Mouse (Mus musculus) ES-Bruce4 (cell line): ENCODE data around the gene Kif11. TPM values are rescaled to one million over a fixed set of nuclear protein-coding genes. Genes with fewer than 3 reads are reported as not detected.

Experiments
- H3K27ac ChIP-seq: 2 replicates; pipeline ENCODE4 v1.5.1; 2012; ENCODE audit warnings: low read length, inconsistent platforms; ENCODE audit not compliant: insufficient read depth
- H3K27me3 ChIP-seq: 2 replicates; pipeline ENCODE4 v1.6.1; 2012; ENCODE audit warnings: mild to moderate bottlenecking, low read length, inconsistent platforms; ENCODE audit not compliant: control insufficient read depth, poor library complexity, insufficient read depth, severe bottlenecking
- H3K36me3 ChIP-seq: 2 replicates; pipeline ENCODE4 v1.6.1; 2012; ENCODE audit warnings: inconsistent platforms, mild to moderate bottlenecking, low read length, moderate library complexity; ENCODE audit not compliant: control insufficient read depth, poor library complexity, insufficient read depth, severe bottlenecking
- H3K4me1 ChIP-seq: one replicate; pipeline ENCODE4 v1.8.1; 2011; ENCODE audit warnings: low read length; ENCODE audit not compliant: control insufficient read depth, insufficient read depth
- H3K4me3 ChIP-seq: 2 replicates; pipeline ENCODE4 v1.5.1; 2011; ENCODE audit warnings: low read depth, mild to moderate bottlenecking, low read length
- H3K9ac ChIP-seq: 2 replicates; pipeline ENCODE4 v1.6.1; 2012; ENCODE audit warnings: low read depth, mild to moderate bottlenecking, inconsistent platforms; ENCODE audit not compliant: poor library complexity, severe bottlenecking
- H3K9me3 ChIP-seq: replicated peaks from 2 replicates; pipeline ENCODE4 v1.6.1; 2012; ENCODE audit warnings: mild to moderate bottlenecking, low read length, inconsistent platforms; ENCODE audit not compliant: control insufficient read depth, poor library complexity, insufficient read depth, severe bottlenecking
- CTCF ChIP-seq: IDR thresholded peaks from one replicate; pipeline ENCODE4 v1.8.1; 2011; ENCODE audit warnings: low read depth, low read length
- EP300 ChIP-seq: IDR thresholded peaks from 2 replicates; pipeline ENCODE4 v1.6.1; 2011; ENCODE audit warnings: low read depth, low read length; ENCODE audit not compliant: insufficient read depth
- POLR2A ChIP-seq: IDR thresholded peaks from one replicate; pipeline ENCODE4 v1.8.1; 2011; ENCODE audit warnings: low read length; ENCODE audit not compliant: insufficient read depth
- polyA plus RNA-seq: library from polyadenylated mRNA; stranded (reverse); fragments of >200 nt; gene quantifications from 2 replicates; pipeline ENCODE4 v1.2.4, GENCODE M21; 2011; ENCODE audit warnings: low read depth; ENCODE audit not compliant: missing spikeins, insufficient read depth, insufficient read length

Gene Kif11
- polyA plus RNA-seq, 1 experiment: 146 TPM

DNA sequence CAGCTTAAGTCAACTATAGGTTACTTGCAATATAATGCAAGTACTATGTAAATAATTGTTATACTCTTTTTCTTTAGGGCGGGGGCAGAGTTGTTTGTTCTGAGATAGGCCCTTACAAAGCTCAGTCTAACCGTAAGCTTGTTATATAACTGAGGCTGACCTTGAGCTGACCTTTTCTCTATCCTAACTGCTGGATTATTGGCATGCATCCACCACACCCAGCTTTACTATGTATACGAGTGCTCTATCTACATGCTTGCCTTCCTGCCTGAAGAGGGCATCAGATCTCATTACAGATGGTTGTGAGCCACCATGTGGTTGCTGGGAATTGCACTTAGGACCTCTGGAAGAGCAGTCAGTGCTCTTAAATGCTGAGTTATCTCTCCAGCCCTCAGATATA is 9.9 kb downstream of the Kif11 start:
- Histone ChIP-seq H3K9ac (no peak overlapping the region), H3K9me3 (no peaks in the 10 kb centered on the region; the same call in 1 of the 2 replicates), H3K36me3 (peaks cover 60% of the 10 kb centered on the region), H3K27me3 (no peaks in the 10 kb centered on the region), H3K27ac (no peak overlapping the region), H3K4me3 (no peak overlapping the region), H3K4me1 (no peaks in the 10 kb centered on the region)
- TF ChIP-seq EP300 (no peak), POLR2A (no peak), CTCF (no peak)

- peaks cover 2% of the 10 kb centered on the region for H3K4me1 ChIP-seq
- H3K27ac ChIP-seq: no peak overlapping the region
- peaks cover 4% of the 10 kb centered on the region; the same call in 1 of the 2 replicates for H3K9me3 ChIP-seq
- no peak overlapping the region for H3K4me3 ChIP-seq
- peaks cover 72% of the 10 kb centered on the region for H3K36me3 ChIP-seq
- TF ChIP-seq CTCF (no peak), POLR2A (no peak), EP300 (no peak)
- no peaks in the 10 kb centered on the region for H3K27me3 ChIP-seq
- H3K9ac ChIP-seq: no peak overlapping the region
These were observed 15.7 kb downstream of the Kif11 start for GRCm38 (mm10) chr19:37391869-37392268.

GRCm38 (mm10) chr19:37396279-37396678 is 20.1 kb downstream of the Kif11 start:
- H3K4me3 ChIP-seq: no peak overlapping the region
- H3K27ac ChIP-seq: 0 out of 2 replicates have a peak overlapping the region, but pooled peaks have one; percentile 39
- H3K9ac ChIP-seq: no peak overlapping the region
- no peaks in the 10 kb centered on the region for H3K27me3 ChIP-seq
- no peak for TF ChIP-seq EP300
- TF ChIP-seq POLR2A: no peak
- TF ChIP-seq CTCF: no peak
- peaks cover 61% of the 10 kb centered on the region for H3K36me3 ChIP-seq
- peaks cover 4% of the 10 kb centered on the region; the same call in 1 of the 2 replicates for H3K9me3 ChIP-seq
- H3K4me1 ChIP-seq: peaks cover 2% of the 10 kb centered on the region

GRCm38 (mm10) chr19:37400936-37401335 is 24.7 kb downstream of the Kif11 start:
- Histone ChIP-seq H3K27ac (peak overlapping the region; percentile 72), H3K36me3 (peaks cover 55% of the 10 kb centered on the region)
- TF ChIP-seq CTCF: no peak
- TF ChIP-seq EP300: peak; percentile 60; the same call in 1 of the 2 replicates

DNA sequence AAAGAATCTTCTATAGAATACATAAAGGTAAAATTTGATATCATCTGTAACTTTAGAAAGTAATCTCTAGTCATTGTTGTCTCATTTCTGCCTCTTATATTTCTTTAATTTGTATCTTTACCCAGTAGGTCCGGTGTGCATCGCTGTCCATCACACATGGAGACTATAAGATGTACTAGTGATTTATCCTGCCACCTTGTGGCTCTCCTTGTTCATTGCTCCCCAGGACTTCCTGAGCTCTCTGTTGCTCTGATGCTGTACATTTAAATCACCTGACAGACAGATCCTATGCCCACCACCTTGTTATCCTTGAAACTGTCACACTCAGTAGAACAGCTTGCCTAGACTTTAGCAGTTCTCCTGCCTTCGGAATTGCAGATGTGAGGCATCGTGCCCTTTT is 42.1 kb downstream of the Kif11 start:
- Histone ChIP-seq H3K27ac (no peak overlapping the region), H3K4me3 (no peak overlapping the region), H3K9me3 (no peaks in the 10 kb centered on the region), H3K9ac (no peak overlapping the region), H3K36me3 (peaks cover 48% of the 10 kb centered on the region), H3K4me1 (peaks cover 2% of the 10 kb centered on the region), H3K27me3 (no peaks in the 10 kb centered on the region)
- TF ChIP-seq EP300 (no peak), POLR2A (no peak), CTCF (peak; percentile 14)

More at GRCm38 (mm10) chr19:37400936-37401335, 24.7 kb downstream of the Kif11 start:
- no peak overlapping the region for H3K4me3 ChIP-seq
- H3K9me3 ChIP-seq: no peaks in the 10 kb centered on the region
- no peak overlapping the region for H3K9ac ChIP-seq
- H3K27me3 ChIP-seq: no peaks in the 10 kb centered on the region
- H3K4me1 ChIP-seq: peaks cover 5% of the 10 kb centered on the region

GRCm38 (mm10) chr19:37419613-37420012 is 43.4 kb downstream of the Kif11 start:
- Histone ChIP-seq H3K9me3 (no peaks in the 10 kb centered on the region), H3K27me3 (no peaks in the 10 kb centered on the region), H3K4me1 (peaks cover 2% of the 10 kb centered on the region), H3K4me3 (no peak overlapping the region), H3K9ac (no peak overlapping the region), H3K36me3 (peaks cover 44% of the 10 kb centered on the region), H3K27ac (no peak overlapping the region)
- TF ChIP-seq CTCF (peak; percentile 3), EP300 (no peak)
